Mouse (Mus musculus) spleen, adult 2 months (tissue): ENCODE measurements around the gene Trim58.

Experiments used
- CTCF ChIP-seq: fragments of 200-500 bp; IDR thresholded peaks from 2 replicates; pipeline ENCODE4 v1.5.1; 2011; ENCODE audit warnings: mild to moderate bottlenecking, inconsistent platforms; ENCODE audit not compliant: insufficient read depth, insufficient read length, insufficient replicate concordance; ENCODE audit errors: extremely low read depth
- POLR2A ChIP-seq: fragments of 200-500 bp; IDR thresholded peaks from 2 replicates; pipeline ENCODE4 v1.6.1; 2011; ENCODE audit warnings: low read depth, low read length, inconsistent platforms

GRCm38 (mm10) chr11:58655151-58655550 is 14.9 kb downstream of the Trim58 start:
- TF ChIP-seq CTCF (no peak), POLR2A (no peak)
